Mouse (Mus musculus) kidney, adult 2 months (tissue): Measurements from ENCODE around the gene Selenop. TPM values are rescaled to one million over a fixed set of nuclear protein-coding genes. Genes with fewer than 3 reads are reported as not detected.

Source experiments
- DNase-seq: peaks from one replicate; pipeline ENCODE4 v3.0.0; 2021
- H3K27ac ChIP-seq: fragments of 200-500 bp; 2 replicates; pipeline ENCODE4 v1.5.1; 2012; ENCODE audit warnings: low read depth, low read length, control low read depth, inconsistent platforms; ENCODE audit not compliant: insufficient read depth
- H3K27me3 ChIP-seq: fragments of 200-500 bp; replicated peaks from 2 replicates; pipeline ENCODE4 v1.6.1; 2012; ENCODE audit warnings: mild to moderate bottlenecking, moderate library complexity, low read length, inconsistent platforms; ENCODE audit not compliant: control insufficient read depth, insufficient read depth
- H3K36me3 ChIP-seq: fragments of 200-500 bp; 2 replicates; pipeline ENCODE4 v1.6.1; 2012; ENCODE audit warnings: mild to moderate bottlenecking, moderate library complexity, low read length, inconsistent platforms; ENCODE audit not compliant: control insufficient read depth, insufficient read depth
- H3K4me1 ChIP-seq: fragments of 200-500 bp; 2 replicates; pipeline ENCODE4 v1.6.1; 2011; ENCODE audit warnings: low read length; ENCODE audit not compliant: control insufficient read depth, insufficient read depth
- H3K4me3 ChIP-seq: fragments of 200-500 bp; 2 replicates; pipeline ENCODE4 v1.5.1; 2011; ENCODE audit warnings: mild to moderate bottlenecking, low read depth, low read length, control low read depth; ENCODE audit not compliant: insufficient read depth
- CTCF ChIP-seq: fragments of 200-500 bp; conservative IDR thresholded peaks from 2 replicates; pipeline ENCODE4 v1.5.1; 2011; ENCODE audit warnings: low read depth, mild to moderate bottlenecking, control low read depth, low read length, moderate library complexity, mixed read lengths; ENCODE audit not compliant: insufficient read depth, insufficient read length
- POLR2A ChIP-seq: fragments of 200-500 bp; IDR thresholded peaks from one replicate; pipeline ENCODE4 v1.6.1; 2011; ENCODE audit warnings: low read depth, low read length, control low read depth
- WGBS: fragments of 180-500 bp; shearing (Covaris S2); methylation state at CpG from one replicate; pipeline ENCODE4 v1.1.7; 2018; 5-methylcytosine and 5-hydroxymethylcytosine counted together
- polyA plus RNA-seq: library from polyadenylated mRNA; depleted of rRNA; stranded (reverse); fragments of >200 nt; gene quantifications from 2 replicates; pipeline ENCODE4 v1.2.3, GENCODE M21; 2012

Selenop gene
- polyA plus RNA-seq, 1 experiment: 505 TPM

DNA sequence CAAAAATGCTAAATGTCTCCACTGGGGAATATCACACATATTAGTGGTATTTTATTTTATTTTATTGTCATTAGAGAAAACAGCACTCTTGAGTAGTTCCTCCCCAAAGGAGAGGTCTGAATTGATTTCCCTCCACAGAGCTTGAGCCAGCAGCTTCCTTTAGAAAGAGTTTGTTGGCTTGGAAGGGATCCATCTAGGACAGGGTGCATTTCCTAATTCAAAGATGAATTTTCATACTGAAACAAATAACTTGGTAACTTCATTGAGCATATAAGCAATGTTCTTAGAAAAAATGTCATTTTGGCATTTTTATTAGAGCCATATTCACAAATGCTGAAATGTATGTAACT, 16.7 kb upstream of the Selenop start:
- Histone ChIP-seq H3K27me3 (no peaks in the 10 kb centered on the region; the same call in 1 of the 2 replicates), H3K27ac (no peak overlapping the region; the same call in 1 of the 2 replicates), H3K4me3 (no peak overlapping the region), H3K4me1 (peaks cover 7% of the 10 kb centered on the region), H3K36me3 (no peaks in the 10 kb centered on the region)
- no peak for TF ChIP-seq CTCF
- no peak for TF ChIP-seq POLR2A
- DNase-seq: peak; percentile 37

DNA sequence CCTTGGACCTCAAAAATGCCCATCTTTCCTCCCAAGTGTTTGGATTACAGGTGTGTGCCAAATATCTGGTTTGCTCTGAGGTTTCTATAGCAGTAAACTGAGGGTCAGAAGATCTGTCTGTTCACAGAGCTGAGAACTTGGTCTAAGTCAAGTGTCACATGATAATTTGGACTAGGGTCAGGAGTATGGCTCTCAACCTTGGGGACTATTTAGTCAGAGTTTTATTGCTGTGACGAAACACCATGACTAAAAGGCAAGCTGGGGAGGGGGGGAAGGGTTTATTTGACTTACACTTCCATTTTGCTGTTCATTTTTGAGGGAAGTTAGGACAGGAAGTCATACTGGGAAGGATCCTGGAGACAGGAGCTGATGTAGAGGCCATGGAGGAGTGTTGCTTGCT, 9.3 kb upstream of the Selenop start:
- TF ChIP-seq CTCF (no peak), POLR2A (no peak)
- Histone ChIP-seq H3K4me3 (no peak overlapping the region), H3K27ac (no peak overlapping the region), H3K36me3 (no peaks in the 10 kb centered on the region), H3K4me1 (peaks cover 8% of the 10 kb centered on the region; the same call in 1 of the 2 replicates), H3K27me3 (no peaks in the 10 kb centered on the region; the same call in 1 of the 2 replicates)
- 44% methylated on average over 1 of the region's 1 CpGs for WGBS
- no peak for DNase-seq

DNA sequence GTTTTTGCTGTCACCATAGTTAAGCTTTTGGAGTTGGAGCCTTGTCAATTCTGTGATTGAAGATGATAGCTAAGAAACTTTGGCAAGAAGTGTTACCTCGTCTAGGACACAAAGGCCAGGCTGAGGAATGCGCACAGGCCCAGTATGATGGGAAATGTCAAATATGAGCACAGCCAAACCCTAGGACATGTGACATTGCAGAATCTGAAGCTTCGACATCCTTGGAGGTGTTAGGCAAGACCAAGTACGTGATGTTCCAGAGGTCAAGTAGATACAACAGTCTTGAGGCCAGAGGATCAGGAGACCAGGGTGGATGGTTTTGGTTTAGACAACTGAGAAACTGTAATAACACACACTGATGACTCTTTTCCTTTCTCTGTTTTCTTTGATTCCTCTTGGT, 8.0 kb upstream of the Selenop start:
- Histone ChIP-seq H3K4me3 (no peak overlapping the region), H3K36me3 (no peaks in the 10 kb centered on the region), H3K27ac (peak overlapping the region; percentile 59), H3K27me3 (no peaks in the 10 kb centered on the region), H3K4me1 (peaks cover 8% of the 10 kb centered on the region; the same call in 1 of the 2 replicates)
- TF ChIP-seq POLR2A: no peak
- no peak for TF ChIP-seq CTCF
- DNase-seq: peak; percentile 33
- WGBS: 51% methylated on average over 4 of the region's 4 CpGs

- no peak for DNase-seq
- Histone ChIP-seq H3K4me1 (peaks cover 10% of the 10 kb centered on the region; the same call in 1 of the 2 replicates), H3K4me3 (no peak overlapping the region), H3K36me3 (no peaks in the 10 kb centered on the region), H3K27me3 (no peaks in the 10 kb centered on the region), H3K27ac (no peak overlapping the region)
- no peak for TF ChIP-seq CTCF
- TF ChIP-seq POLR2A: no peak
- WGBS: 73% methylated on average over 3 of the region's 3 CpGs
These were observed 5.5 kb upstream of the Selenop start for GRCm38 (mm10) chr15:3262883-3263282.

DNA sequence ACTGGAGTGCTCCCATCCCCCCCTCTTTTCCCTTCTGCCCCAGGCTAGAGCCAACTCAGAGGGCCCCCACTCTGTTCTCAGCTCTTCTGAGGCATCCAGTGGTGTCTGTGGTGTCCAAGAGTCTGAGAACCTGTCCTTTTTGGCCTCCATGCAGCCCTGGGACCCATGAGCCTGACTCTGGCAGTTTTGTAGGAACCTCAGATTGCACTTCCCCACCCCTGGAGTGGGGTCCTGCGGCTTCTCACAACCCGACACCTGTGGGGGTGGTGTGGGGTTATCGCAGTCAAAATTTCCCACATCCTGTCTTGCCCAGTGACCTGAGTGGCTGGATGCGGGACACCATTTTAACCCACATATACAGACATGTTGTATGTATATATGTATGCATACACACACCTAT, 4.1 kb upstream of the Selenop start:
- H3K4me1 ChIP-seq: peaks cover 11% of the 10 kb centered on the region; the same call in 1 of the 2 replicates
- no peak overlapping the region for H3K4me3 ChIP-seq
- H3K36me3 ChIP-seq: no peaks in the 10 kb centered on the region
- no peak for DNase-seq
- TF ChIP-seq POLR2A: no peak
- TF ChIP-seq CTCF: no peak
- H3K27ac ChIP-seq: no peak overlapping the region
- no peaks in the 10 kb centered on the region for H3K27me3 ChIP-seq
- 91% methylated on average over 4 of the region's 4 CpGs for WGBS

GRCm38 (mm10) chr15:3264828-3265227, 3.5 kb upstream of the Selenop start:
- Histone ChIP-seq H3K4me1 (peaks cover 16% of the 10 kb centered on the region), H3K4me3 (no peak overlapping the region), H3K27ac (no peak overlapping the region), H3K36me3 (no peaks in the 10 kb centered on the region), H3K27me3 (no peaks in the 10 kb centered on the region)
- TF ChIP-seq CTCF: no peak
- no peak for TF ChIP-seq POLR2A
- 71% methylated on average over 1 of the region's 1 CpGs for WGBS
- DNase-seq: no peak

GRCm38 (mm10) chr15:3269496-3269895, 1.1 kb downstream of the Selenop start:
- H3K4me1 ChIP-seq: peaks cover 22% of the 10 kb centered on the region
- H3K4me3 ChIP-seq: no peak overlapping the region
- H3K27me3 ChIP-seq: no peaks in the 10 kb centered on the region
- peak overlapping the region; percentile 100 for H3K27ac ChIP-seq
- DNase-seq: no peak
- WGBS: 52% methylated on average over 4 of the region's 4 CpGs
- no peaks in the 10 kb centered on the region for H3K36me3 ChIP-seq
- TF ChIP-seq POLR2A (no peak), CTCF (no peak)
